9 mouse cellular contexts compared by ENCODE assay signal in genomic region chr4:154328836-154329235, GRCm38 (mm10). TPM values are rescaled to one million over a fixed set of nuclear protein-coding genes. Genes with fewer than 3 reads are reported as not detected.
DNase-seq lines count a peak whose midpoint lies in the region; ATAC-seq lines count a peak whose summit lies in the region.
"Had no signal": no experiment of that assay in that cellular context is flagged by ENCODE, and none has a peak within 500 bp of the region (broad histone marks: within the 10 kb centered on the region; RNA-seq: fewer than 3 reads in every experiment).

No protein-coding gene starts in this region.

- peaks cover 49% of the 10 kb centered on the region for H3K36me3 ChIP-seq in embryonic facial prominence, embryonic 10.5 days (replicated peaks)
- peaks cover 10% of the 10 kb centered on the region; the same call in 1 of the 2 replicates for H3K36me3 ChIP-seq in heart, embryonic 10.5 days
- H3K36me3 ChIP-seq in kidney, embryonic 14.5 days (ENCODE audit: control insufficient read depth, insufficient read depth, low read length) = no peaks in the 10 kb centered on the region
- peaks cover 74% of the 10 kb centered on the region for H3K36me3 ChIP-seq in limb, embryonic 12.5 days
- no peaks in the 10 kb centered on the region for H3K36me3 ChIP-seq in midbrain, embryonic 16.5 days (ENCODE audit: control insufficient read depth, insufficient read depth, low read length)

- peak; percentile 36 for DNase-seq in CD4-positive helper T cell, adult 2 months (ENCODE audit: low read depth, low spot score)
- peak; percentile 69 for DNase-seq in adrenal gland, postnatal 14 days
- DNase-seq in embryonic facial prominence, embryonic 10.5 days (ENCODE audit: low spot score) = peak; percentile 83
- DNase-seq in heart, embryonic 10.5 days (ENCODE audit: low spot score) = no peak
- peak; percentile 40 for DNase-seq in testis, postnatal 14 days (ENCODE audit: low spot score)

- H3K4me2 ChIP-seq in kidney, embryonic 14.5 days (replicated peaks; ENCODE audit: low read depth, low read length) = no peak overlapping the region
- H3K4me2 ChIP-seq in limb, embryonic 12.5 days = no peak overlapping the region
- peak overlapping the region; percentile 33; the same call in 1 of the 2 replicates for H3K4me2 ChIP-seq in midbrain, embryonic 16.5 days (ENCODE audit: low read length)

- WGBS in embryonic facial prominence, embryonic 10.5 days = 4% methylated on average over 6 of the region's 6 CpGs
- 7% methylated on average over 6 of the region's 6 CpGs for WGBS in heart, embryonic 10.5 days
- WGBS in kidney, embryonic 14.5 days = 6% methylated on average over 6 of the region's 6 CpGs
- 8% methylated on average over 6 of the region's 6 CpGs for WGBS in limb, embryonic 12.5 days
- WGBS in midbrain, embryonic 16.5 days = 6% methylated on average over 6 of the region's 6 CpGs

- peaks cover 54% of the 10 kb centered on the region for H3K27me3 ChIP-seq in embryonic facial prominence, embryonic 10.5 days (replicated peaks; ENCODE audit: low read depth, poor library complexity, severe bottlenecking)
- H3K27me3 ChIP-seq in heart, embryonic 10.5 days (ENCODE audit: insufficient read depth, poor library complexity, severe bottlenecking) = peaks cover 39% of the 10 kb centered on the region
- H3K27me3 ChIP-seq in kidney, embryonic 14.5 days (ENCODE audit: control insufficient read depth, insufficient read depth, low read length) = peaks cover 21% of the 10 kb centered on the region; the same call in 1 of the 2 replicates
- no peaks in the 10 kb centered on the region for H3K27me3 ChIP-seq in limb, embryonic 12.5 days
- no peaks in the 10 kb centered on the region for H3K27me3 ChIP-seq in midbrain, embryonic 16.5 days (ENCODE audit: control insufficient read depth, insufficient read depth, low read depth, low read length)

- H3K4me3 ChIP-seq in embryonic facial prominence, embryonic 10.5 days = peak overlapping the region; percentile 41
- no peak overlapping the region for H3K4me3 ChIP-seq in heart, embryonic 10.5 days
- H3K4me3 ChIP-seq in kidney, embryonic 14.5 days (ENCODE audit: low read length) = no peak overlapping the region
- H3K4me3 ChIP-seq in limb, embryonic 12.5 days (replicated peaks) = no peak overlapping the region
- no peak overlapping the region for H3K4me3 ChIP-seq in midbrain, embryonic 16.5 days (ENCODE audit: low read depth, low read length)
- H3K4me3 ChIP-seq: erythroblast, embryonic 14.5 days had no signal

- peak; percentile 16; the same call in 1 of the 2 replicates for ATAC-seq in kidney, embryonic 14.5 days (ENCODE audit: low FRiP score, low TSS enrichment)
- 0 out of 2 replicates have a peak, but pooled peaks have one; percentile 4 for ATAC-seq in limb, embryonic 12.5 days (ENCODE audit: insufficient number of reproducible peaks, insufficient read depth, low FRiP score, low TSS enrichment, low read depth)
- peak; percentile 69 for ATAC-seq in midbrain, embryonic 16.5 days

- no peak overlapping the region for H3K9ac ChIP-seq in kidney, embryonic 14.5 days (ENCODE audit: low read depth, low read length)
- H3K9ac ChIP-seq in limb, embryonic 12.5 days (replicated peaks) = no peak overlapping the region
- H3K9ac ChIP-seq in midbrain, embryonic 16.5 days (ENCODE audit: low read depth, low read length) = no peak overlapping the region

- H3K9me3 ChIP-seq in embryonic facial prominence, embryonic 10.5 days = no peaks in the 10 kb centered on the region
- no peaks in the 10 kb centered on the region for H3K9me3 ChIP-seq in heart, embryonic 10.5 days
- no peaks in the 10 kb centered on the region for H3K9me3 ChIP-seq in kidney, embryonic 14.5 days (ENCODE audit: control insufficient read depth, low read length)
- no peaks in the 10 kb centered on the region for H3K9me3 ChIP-seq in limb, embryonic 12.5 days
- no peaks in the 10 kb centered on the region for H3K9me3 ChIP-seq in midbrain, embryonic 16.5 days (replicated peaks; ENCODE audit: control insufficient read depth, low read length, poor library complexity, severe bottlenecking)

- peak overlapping the region; percentile 62; the same call in 1 of the 2 replicates for H3K27ac ChIP-seq in embryonic facial prominence, embryonic 10.5 days (replicated peaks)
- H3K27ac ChIP-seq in heart, embryonic 10.5 days = peak overlapping the region; percentile 68
- H3K27ac ChIP-seq in kidney, embryonic 14.5 days (ENCODE audit: low read depth, low read length) = no peak overlapping the region
- no peak overlapping the region for H3K27ac ChIP-seq in limb, embryonic 12.5 days
- H3K27ac ChIP-seq in midbrain, embryonic 16.5 days (ENCODE audit: low read length) = no peak overlapping the region

- H3K4me1 ChIP-seq in embryonic facial prominence, embryonic 10.5 days = peaks cover 59% of the 10 kb centered on the region
- peaks cover 46% of the 10 kb centered on the region for H3K4me1 ChIP-seq in heart, embryonic 10.5 days
- H3K4me1 ChIP-seq in kidney, embryonic 14.5 days (ENCODE audit: control insufficient read depth, insufficient read depth, low read length) = peaks cover 24% of the 10 kb centered on the region
- H3K4me1 ChIP-seq in limb, embryonic 12.5 days (replicated peaks) = peaks cover 54% of the 10 kb centered on the region
- H3K4me1 ChIP-seq in midbrain, embryonic 16.5 days (ENCODE audit: control insufficient read depth, insufficient read depth, low read length) = peaks cover 7% of the 10 kb centered on the region

RNA-seq across cellular contexts. Expression of gene B230104I21Rik, which starts 7.1 kb away (rescaled TPM):
- not detected in 2 replicates for total RNA-seq in adrenal gland, postnatal 14 days (2021)
- polyA plus RNA-seq in embryonic facial prominence, embryonic 10.5 days (2016; fragmentation: Nextera tagmentation; extraction: Ambion mirVana) = not detected in 2 replicates
- polyA plus RNA-seq in heart, embryonic 10.5 days (2016; fragmentation: Nextera tagmentation; extraction: Ambion mirVana) = not detected in 2 replicates
- polyA plus RNA-seq in kidney, embryonic 14.5 days (2014; fragmentation: Nextera tagmentation; extraction: Ambion mirVana) = not detected in 2 replicates
- 0.33 TPM in 1 of 2 replicates, not detected in the other for polyA plus RNA-seq in limb, embryonic 12.5 days (2016; fragmentation: Nextera tagmentation; extraction: Ambion mirVana)
- 0.25 TPM in 1 of 2 replicates, not detected in the other for polyA plus RNA-seq in midbrain, embryonic 16.5 days (2015; fragmentation: Nextera tagmentation; extraction: Ambion mirVana)
- polyA plus RNA-seq: erythroblast, embryonic 14.5 days had no signal

RNA-seq across cellular contexts. Expression of gene Arhgef16, which starts 27.4 kb away (rescaled TPM):
- total RNA-seq in adrenal gland, postnatal 14 days (2021) = 0.53 and 1.2 TPM in 2 replicates
- 9.9 and 10.3 TPM in 2 replicates for polyA plus RNA-seq in embryonic facial prominence, embryonic 10.5 days (2016; fragmentation: Nextera tagmentation; extraction: Ambion mirVana)
- 3.3 and 7.4 TPM in 2 replicates for polyA plus RNA-seq in heart, embryonic 10.5 days (2016; fragmentation: Nextera tagmentation; extraction: Ambion mirVana)
- polyA plus RNA-seq in kidney, embryonic 14.5 days (2014; fragmentation: Nextera tagmentation; extraction: Ambion mirVana) = 16.3 and 28.2 TPM in 2 replicates
- polyA plus RNA-seq in limb, embryonic 12.5 days (2016; fragmentation: Nextera tagmentation; extraction: Ambion mirVana) = 4.2 and 5.2 TPM in 2 replicates
- 1.1 and 1.6 TPM in 2 replicates for polyA plus RNA-seq in midbrain, embryonic 16.5 days (2015; fragmentation: Nextera tagmentation; extraction: Ambion mirVana)

Comparison
In these comparisons a context has a peak if more than half of its experiments do, and no peak if none do; other contexts are left out.
1. H3K27ac ChIP-seq: peak in embryonic facial prominence, embryonic 10.5 days (single experiment) and heart, embryonic 10.5 days (single experiment); none in kidney, embryonic 14.5 days (single experiment), limb, embryonic 12.5 days (single experiment) and midbrain, embryonic 16.5 days (single experiment).
2. ATAC-seq: peak in every context shown above with its lines; median percentile 69 in midbrain, embryonic 16.5 days; 16 in kidney, embryonic 14.5 days; 4 in limb, embryonic 12.5 days.